Mouse (Mus musculus): ENCODE measurements around the gene Ear6. TPM values are rescaled to one million over a fixed set of nuclear protein-coding genes. Genes with fewer than 3 reads are reported as not detected.
A peak's percentile ranks its signal among the peaks of the same experiment; 100 is the strongest.

The Ear6 gene
- total and polyA plus RNA-seq, 2 experiments, result not detected

GRCm38 (mm10) chr14:51895071-51895470, 41.6 kb downstream of the Ear6 start:
- H3K27ac ChIP-seq (replicated peaks; ENCODE audit: insufficient read depth, low read depth, low read length), result no peak overlapping the region
- peaks cover 17% of the 10 kb centered on the region for H3K36me3 ChIP-seq (ENCODE audit: control insufficient read depth, insufficient read depth, low read length)
- 93% methylated on average over 14 of the region's 14 CpGs for WGBS
- no peak overlapping the region for H3K9ac ChIP-seq (ENCODE audit: low read depth, low read length)
- peaks cover 10% of the 10 kb centered on the region for H3K4me1 ChIP-seq (ENCODE audit: control insufficient read depth, insufficient read depth, low read length)
- no peak overlapping the region for H3K4me3 ChIP-seq (ENCODE audit: insufficient read depth, low read depth, low read length)
- H3K79me2 ChIP-seq (ENCODE audit: control insufficient read depth, insufficient read depth, low read length), result no peaks in the 10 kb centered on the region
- H3K27me3 ChIP-seq (ENCODE audit: control insufficient read depth, insufficient read depth, low read length), result no peaks in the 10 kb centered on the region
- TF ChIP-seq CTCF (IDR thresholded peaks at IDR 0.05; ENCODE audit: low read depth, low read length) (no peak), POLR2A (IDR thresholded peaks at IDR 0.05; ENCODE audit: extremely low read depth, insufficient read depth, low read length) (no peak)
- no peak for DNase-seq (ENCODE audit: extremely low read depth, low read depth, low spot score)

- Histone ChIP-seq H3K4me1 (ENCODE audit: control insufficient read depth, insufficient read depth, low read length) (peaks cover 10% of the 10 kb centered on the region), H3K9ac (ENCODE audit: low read depth, low read length) (no peak overlapping the region), H3K27ac (replicated peaks; ENCODE audit: insufficient read depth, low read depth, low read length) (no peak overlapping the region), H3K27me3 (ENCODE audit: control insufficient read depth, insufficient read depth, low read length) (no peaks in the 10 kb centered on the region), H3K79me2 (ENCODE audit: control insufficient read depth, insufficient read depth, low read length) (no peaks in the 10 kb centered on the region), H3K4me3 (ENCODE audit: insufficient read depth, low read depth, low read length) (no peak overlapping the region), H3K36me3 (ENCODE audit: control insufficient read depth, insufficient read depth, low read length) (peaks cover 9% of the 10 kb centered on the region)
- TF ChIP-seq CTCF (IDR thresholded peaks at IDR 0.05; ENCODE audit: low read depth, low read length) (no peak), POLR2A (IDR thresholded peaks at IDR 0.05; ENCODE audit: extremely low read depth, insufficient read depth, low read length) (no peak)
- 89% methylated on average over 6 of the region's 6 CpGs for WGBS
- DNase-seq (ENCODE audit: extremely low read depth, low read depth, low spot score), result no peak
Observed at GRCm38 (mm10) chr14:51896019-51896418, 42.5 kb downstream of the Ear6 start.

GRCm38 (mm10) chr14:51896539-51897170, 43.2 kb downstream of the Ear6 start:
- WGBS, result 65% methylated on average over 8 of the region's 8 CpGs
- peaks cover 4% of the 10 kb centered on the region; the same call in 1 of the 2 replicates for H3K36me3 ChIP-seq (ENCODE audit: control insufficient read depth, insufficient read depth, low read length)
- H3K9ac ChIP-seq (ENCODE audit: low read depth, low read length), result no peak overlapping the region
- no peak for DNase-seq (ENCODE audit: extremely low read depth, low read depth, low spot score)
- H3K4me1 ChIP-seq (ENCODE audit: control insufficient read depth, insufficient read depth, low read length), result peaks cover 10% of the 10 kb centered on the region
- TF ChIP-seq CTCF (IDR thresholded peaks at IDR 0.05; ENCODE audit: low read depth, low read length) (no peak), POLR2A (IDR thresholded peaks at IDR 0.05; ENCODE audit: extremely low read depth, insufficient read depth, low read length) (no peak)
- no peak overlapping the region for H3K4me3 ChIP-seq (ENCODE audit: insufficient read depth, low read depth, low read length)
- no peaks in the 10 kb centered on the region for H3K79me2 ChIP-seq (ENCODE audit: control insufficient read depth, insufficient read depth, low read length)
- H3K27ac ChIP-seq (replicated peaks; ENCODE audit: insufficient read depth, low read depth, low read length), result no peak overlapping the region
- no peaks in the 10 kb centered on the region for H3K27me3 ChIP-seq (ENCODE audit: control insufficient read depth, insufficient read depth, low read length)

- H3K4me3 ChIP-seq (ENCODE audit: insufficient read depth, low read depth, low read length), result no peak overlapping the region
- peaks cover 10% of the 10 kb centered on the region for H3K4me1 ChIP-seq (ENCODE audit: control insufficient read depth, insufficient read depth, low read length)
- H3K27me3 ChIP-seq (ENCODE audit: control insufficient read depth, insufficient read depth, low read length), result no peaks in the 10 kb centered on the region
- 27% methylated on average over 1 of the region's 1 CpGs for WGBS
- H3K36me3 ChIP-seq (ENCODE audit: control insufficient read depth, insufficient read depth, low read length), result no peaks in the 10 kb centered on the region; the same call in 1 of the 2 replicates
- no peaks in the 10 kb centered on the region for H3K79me2 ChIP-seq (ENCODE audit: control insufficient read depth, insufficient read depth, low read length)
- H3K9ac ChIP-seq (ENCODE audit: low read depth, low read length), result no peak overlapping the region
- peak; percentile 96 for DNase-seq (ENCODE audit: extremely low read depth, low read depth, low spot score)
- no peak for TF ChIP-seq POLR2A (IDR thresholded peaks at IDR 0.05; ENCODE audit: extremely low read depth, insufficient read depth, low read length)
- TF ChIP-seq CTCF (IDR thresholded peaks at IDR 0.05; ENCODE audit: low read depth, low read length), result no peak
- H3K27ac ChIP-seq (replicated peaks; ENCODE audit: insufficient read depth, low read depth, low read length), result peak overlapping the region; percentile 46; the same call in 1 of the 2 replicates
Observed at GRCm38 (mm10) chr14:51899351-51899750, 45.9 kb downstream of the Ear6 start.

- peak; percentile 71 for DNase-seq (ENCODE audit: extremely low read depth, low read depth, low spot score)
- no peak overlapping the region; the same call in 1 of the 2 replicates for H3K9ac ChIP-seq (ENCODE audit: low read depth, low read length)
- peaks cover 36% of the 10 kb centered on the region for H3K36me3 ChIP-seq (ENCODE audit: control insufficient read depth, insufficient read depth, low read length)
- peak overlapping the region; percentile 66 for H3K27ac ChIP-seq (replicated peaks; ENCODE audit: insufficient read depth, low read depth, low read length)
- H3K4me1 ChIP-seq (ENCODE audit: control insufficient read depth, insufficient read depth, low read length), result peaks cover 31% of the 10 kb centered on the region
- TF ChIP-seq CTCF (IDR thresholded peaks at IDR 0.05; ENCODE audit: low read depth, low read length) (peak; percentile 95), POLR2A (IDR thresholded peaks at IDR 0.05; ENCODE audit: extremely low read depth, insufficient read depth, low read length) (no peak)
- no peak overlapping the region for H3K4me3 ChIP-seq (ENCODE audit: insufficient read depth, low read depth, low read length)
- no peaks in the 10 kb centered on the region for H3K27me3 ChIP-seq (ENCODE audit: control insufficient read depth, insufficient read depth, low read length)
- no peaks in the 10 kb centered on the region for H3K79me2 ChIP-seq (ENCODE audit: control insufficient read depth, insufficient read depth, low read length)
- WGBS, result 33% methylated on average over 9 of the region's 9 CpGs
Observed at GRCm38 (mm10) chr14:51902806-51903710, 49.6 kb downstream of the Ear6 start.

Data from liver, adult 2 months (tissue).